Mouse (Mus musculus) neural tube, embryonic 11.5 days (tissue): ENCODE data around the gene Nemp2. TPM values are rescaled to one million over a fixed set of nuclear protein-coding genes. Genes with fewer than 3 reads are reported as not detected.

Experiments used
- ATAC-seq: fragments of 200-750 bp; cut with Nextera tagmentation; 2 replicates; pipeline ENCODE4 v1.8.0; 2017; ENCODE audit warnings: moderate number of reproducible peaks, mild to moderate bottlenecking, moderate TSS enrichment, moderate library complexity; ENCODE audit not compliant: insufficient read depth, low FRiP score, low TSS enrichment
- DNase-seq: peaks from one replicate; pipeline ENCODE4 v3.0.0-alpha.2; 2015; ENCODE audit warnings: low spot score
- H3K27ac ChIP-seq: fragments of 300-500 bp; sonication (generic); 2 replicates; pipeline ENCODE4 v1.5.1; 2014; ENCODE audit warnings: low read depth, mild to moderate bottlenecking, low read length
- H3K27me3 ChIP-seq: fragments of 300-500 bp; sonication (generic); 2 replicates; pipeline ENCODE4 v1.6.1; 2014; ENCODE audit warnings: mild to moderate bottlenecking, low read length, mixed read lengths; ENCODE audit not compliant: control insufficient read depth, insufficient read depth
- H3K36me3 ChIP-seq: fragments of 300-500 bp; sonication (generic); 2 replicates; pipeline ENCODE4 v1.6.1; 2014; ENCODE audit warnings: mild to moderate bottlenecking, low read length, moderate library complexity, mixed read lengths; ENCODE audit not compliant: control insufficient read depth, insufficient read depth
- H3K4me1 ChIP-seq: fragments of 300-500 bp; sonication (generic); 2 replicates; pipeline ENCODE4 v1.6.1; 2014; ENCODE audit warnings: low read length, mixed read lengths; ENCODE audit not compliant: control insufficient read depth, insufficient read depth
- H3K4me2 ChIP-seq: fragments of 300-500 bp; sonication (generic); 2 replicates; pipeline ENCODE4 v1.6.1; 2014; ENCODE audit warnings: low read depth, mild to moderate bottlenecking, moderate library complexity
- H3K4me3 ChIP-seq: fragments of 300-500 bp; sonication (generic); 2 replicates; pipeline ENCODE4 v1.5.1; 2014; ENCODE audit warnings: low read depth, low read length
- H3K9ac ChIP-seq: fragments of 300-500 bp; sonication (generic); 2 replicates; pipeline ENCODE4 v1.6.1; 2014; ENCODE audit warnings: mild to moderate bottlenecking, low read length
- H3K9me3 ChIP-seq: fragments of 300-500 bp; sonication (generic); 2 replicates; pipeline ENCODE4 v1.6.1; 2016; ENCODE audit warnings: low read length; ENCODE audit not compliant: control insufficient read depth
- WGBS: fragments of 180-500 bp; shearing (Covaris S2); extraction: QIAGEN DNeasy Blood & Tissue Kit; methylation state at CpG from one replicate; pipeline ENCODE4 v1.1.7; 2014; 5-methylcytosine and 5-hydroxymethylcytosine counted together
- polyA plus RNA-seq: library from polyadenylated mRNA; unstranded; fragments of >200 nt; fragmentation: Nextera tagmentation; extraction: Ambion mirVana; gene quantifications from 2 replicates; pipeline ENCODE4 v1.2.1, GENCODE M21; 2014

Nemp2 gene
- polyA plus RNA-seq = 9.0 and 11.8 TPM in 2 replicates

GRCm38 (mm10) chr1:52630248-52630936 is at the start of gene Nemp2:
Gene Nemp2 (plus strand): TSS chr1:52630703.
- Histone ChIP-seq H3K4me3 (peak within 1 kb of the TSS; percentile 48), H3K4me2 (peak within 1 kb of the TSS; percentile 50), H3K4me1 (peaks cover 4% of the 10 kb centered on the region; the same call in 1 of the 2 replicates), H3K9ac (peak within 1 kb of the TSS; percentile 65), H3K36me3 (no peaks in the 10 kb centered on the region), H3K9me3 (no peaks in the 10 kb centered on the region), H3K27me3 (no peaks in the 10 kb centered on the region), H3K27ac (peak within 1 kb of the TSS; percentile 14; the same call in 1 of the 2 replicates)
- ATAC-seq = peak; percentile 93
- peak; percentile 91 for DNase-seq
- under 1% methylated on average over 32 of the region's 44 CpGs for WGBS

GRCm38 (mm10) chr1:52581744-52582143 is 48.8 kb upstream of the Nemp2 start:
- Histone ChIP-seq H3K4me3 (no peak overlapping the region), H3K9ac (no peak overlapping the region), H3K27ac (no peak overlapping the region), H3K4me1 (no peaks in the 10 kb centered on the region), H3K9me3 (no peaks in the 10 kb centered on the region), H3K27me3 (no peaks in the 10 kb centered on the region), H3K36me3 (no peaks in the 10 kb centered on the region), H3K4me2 (no peak overlapping the region)
- WGBS = 69% methylated on average over 6 of the region's 6 CpGs
- DNase-seq (no peak), ATAC-seq (no peak)

GRCm38 (mm10) chr1:52582866-52583265 is 47.6 kb upstream of the Nemp2 start:
- H3K4me2 ChIP-seq = no peak overlapping the region
- no peaks in the 10 kb centered on the region for H3K36me3 ChIP-seq
- no peak overlapping the region for H3K4me3 ChIP-seq
- no peaks in the 10 kb centered on the region for H3K9me3 ChIP-seq
- ATAC-seq (no peak), DNase-seq (no peak)
- 87% methylated on average over 1 of the region's 1 CpGs for WGBS
- no peaks in the 10 kb centered on the region for H3K27me3 ChIP-seq
- no peak overlapping the region for H3K27ac ChIP-seq
- H3K4me1 ChIP-seq = no peaks in the 10 kb centered on the region
- H3K9ac ChIP-seq = no peak overlapping the region

- Histone ChIP-seq H3K9ac (no peak overlapping the region), H3K4me3 (no peak overlapping the region), H3K4me1 (no peaks in the 10 kb centered on the region), H3K36me3 (no peaks in the 10 kb centered on the region), H3K4me2 (no peak overlapping the region), H3K9me3 (no peaks in the 10 kb centered on the region), H3K27me3 (no peaks in the 10 kb centered on the region), H3K27ac (no peak overlapping the region)
- WGBS = 48% methylated on average over 11 of the region's 11 CpGs
- ATAC-seq = peak; percentile 38; the same call in 1 of the 2 replicates
- DNase-seq = peak; percentile 17
Observed at GRCm38 (mm10) chr1:52596982-52597646, 33.4 kb upstream of the Nemp2 start.

- no peaks in the 10 kb centered on the region for H3K27me3 ChIP-seq
- DNase-seq (no peak), ATAC-seq (no peak)
- no peaks in the 10 kb centered on the region for H3K36me3 ChIP-seq
- no peak overlapping the region for H3K4me2 ChIP-seq
- H3K4me1 ChIP-seq = no peaks in the 10 kb centered on the region
- H3K9ac ChIP-seq = no peak overlapping the region
- H3K9me3 ChIP-seq = no peaks in the 10 kb centered on the region
- H3K27ac ChIP-seq = no peak overlapping the region
- 45% methylated on average over 11 of the region's 11 CpGs for WGBS
- H3K4me3 ChIP-seq = no peak overlapping the region
Observed at GRCm38 (mm10) chr1:52597761-52598160, 32.7 kb upstream of the Nemp2 start.

- no peak for ATAC-seq
- H3K9me3 ChIP-seq = no peaks in the 10 kb centered on the region
- DNase-seq = no peak
- no peak overlapping the region for H3K4me3 ChIP-seq
- no peaks in the 10 kb centered on the region for H3K27me3 ChIP-seq
- H3K4me1 ChIP-seq = no peaks in the 10 kb centered on the region
- no peak overlapping the region for H3K4me2 ChIP-seq
- H3K27ac ChIP-seq = no peak overlapping the region
- WGBS = 75% methylated on average over 4 of the region's 4 CpGs
- H3K36me3 ChIP-seq = no peaks in the 10 kb centered on the region
- H3K9ac ChIP-seq = no peak overlapping the region
Observed at GRCm38 (mm10) chr1:52598361-52598760, 32.1 kb upstream of the Nemp2 start.

- Histone ChIP-seq H3K4me1 (no peaks in the 10 kb centered on the region), H3K27ac (no peak overlapping the region), H3K9ac (no peak overlapping the region), H3K27me3 (no peaks in the 10 kb centered on the region), H3K4me2 (no peak overlapping the region), H3K9me3 (no peaks in the 10 kb centered on the region), H3K4me3 (no peak overlapping the region), H3K36me3 (no peaks in the 10 kb centered on the region)
- 92% methylated on average over 3 of the region's 3 CpGs for WGBS
- no peak for DNase-seq
- no peak for ATAC-seq
Observed at GRCm38 (mm10) chr1:52601496-52601895, 29.0 kb upstream of the Nemp2 start.

- no peak overlapping the region for H3K4me3 ChIP-seq
- 92% methylated on average over 1 of the region's 1 CpGs for WGBS
- no peak overlapping the region for H3K9ac ChIP-seq
- no peak overlapping the region for H3K4me2 ChIP-seq
- DNase-seq (no peak), ATAC-seq (no peak)
- H3K27me3 ChIP-seq = no peaks in the 10 kb centered on the region
- H3K36me3 ChIP-seq = no peaks in the 10 kb centered on the region
- no peaks in the 10 kb centered on the region for H3K4me1 ChIP-seq
- no peaks in the 10 kb centered on the region for H3K9me3 ChIP-seq
- H3K27ac ChIP-seq = no peak overlapping the region
Observed at GRCm38 (mm10) chr1:52607700-52608099, 22.8 kb upstream of the Nemp2 start.

GRCm38 (mm10) chr1:52608486-52608885 is 22.0 kb upstream of the Nemp2 start:
- H3K9me3 ChIP-seq = no peaks in the 10 kb centered on the region
- no peak overlapping the region for H3K4me2 ChIP-seq
- no peak overlapping the region for H3K9ac ChIP-seq
- 90% methylated on average over 4 of the region's 4 CpGs for WGBS
- H3K36me3 ChIP-seq = no peaks in the 10 kb centered on the region
- no peak overlapping the region for H3K4me3 ChIP-seq
- no peak for DNase-seq
- no peaks in the 10 kb centered on the region for H3K27me3 ChIP-seq
- H3K27ac ChIP-seq = no peak overlapping the region
- H3K4me1 ChIP-seq = no peaks in the 10 kb centered on the region
- no peak for ATAC-seq
